Mouse (Mus musculus) olfactory bulb, adult 2 months (tissue): Measurements from ENCODE around the gene Ubl3.

Source experiments
- CTCF ChIP-seq: fragments of 200-500 bp; IDR thresholded peaks from 2 replicates; pipeline ENCODE4 v1.5.1; 2012; ENCODE audit warnings: low read depth, mild to moderate bottlenecking, low read length, moderate library complexity; ENCODE audit not compliant: insufficient read depth
- POLR2A ChIP-seq: fragments of 200-500 bp; IDR thresholded peaks from 2 replicates; pipeline ENCODE4 v1.6.1; 2012; ENCODE audit warnings: mild to moderate bottlenecking, low read depth, low read length, moderate library complexity; ENCODE audit not compliant: insufficient read depth

DNA sequence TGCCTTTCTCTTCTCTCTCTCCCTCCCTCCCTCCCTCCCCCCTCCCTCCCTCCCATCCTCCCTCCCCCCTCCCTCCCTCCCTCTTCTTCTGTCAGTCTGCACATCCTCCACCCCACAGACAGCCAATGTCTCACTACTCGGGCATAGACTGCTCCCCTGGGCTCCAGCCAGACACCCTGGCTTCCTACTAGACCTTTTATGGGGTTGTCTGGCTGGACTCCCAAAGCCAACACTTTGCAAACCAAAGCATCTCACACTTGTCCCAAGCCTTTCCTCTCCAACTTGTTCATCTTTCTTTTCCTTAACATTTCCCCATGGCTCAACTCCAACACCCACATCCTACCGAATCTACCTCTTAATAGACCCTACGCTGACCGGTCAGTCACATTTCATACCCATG, 10.7 kb upstream of the Ubl3 start:
- TF ChIP-seq CTCF, result no peak
- TF ChIP-seq POLR2A, result no peak
